Comparison of ENCODE assay signal across 7 mouse cellular contexts in genomic region chr16:31081125-31081664, GRCm38 (mm10). TPM values are rescaled to one million over a fixed set of nuclear protein-coding genes. Genes with fewer than 3 reads are reported as not detected.
DNase-seq lines count a peak whose midpoint lies in the region; ATAC-seq lines count a peak whose summit lies in the region.

Xxylt1 (minus strand) TSS chr16:31081432.

- H3K9ac ChIP-seq in embryonic facial prominence, embryonic 12.5 days = peak within 1 kb of the TSS; percentile 79
- peak within 1 kb of the TSS; percentile 76 for H3K9ac ChIP-seq in limb, embryonic 11.5 days (ENCODE audit: low read length)
- peak within 1 kb of the TSS; percentile 70 for H3K9ac ChIP-seq in midbrain, embryonic 14.5 days (replicated peaks; ENCODE audit: low read length)

- no peaks in the 10 kb centered on the region for H3K36me3 ChIP-seq in embryonic facial prominence, embryonic 12.5 days
- no peaks in the 10 kb centered on the region for H3K36me3 ChIP-seq in limb, embryonic 11.5 days (ENCODE audit: control insufficient read depth, insufficient read depth, low read length)
- no peaks in the 10 kb centered on the region for H3K36me3 ChIP-seq in midbrain, embryonic 14.5 days (ENCODE audit: control insufficient read depth, insufficient read depth, low read length)

- H3K27me3 ChIP-seq in embryonic facial prominence, embryonic 12.5 days = no peaks in the 10 kb centered on the region
- H3K27me3 ChIP-seq in limb, embryonic 11.5 days (ENCODE audit: control insufficient read depth, insufficient read depth, low read length) = no peaks in the 10 kb centered on the region; the same call in 1 of the 2 replicates
- no peaks in the 10 kb centered on the region for H3K27me3 ChIP-seq in midbrain, embryonic 14.5 days (ENCODE audit: control insufficient read depth, insufficient read depth, low read length)

- 0% methylated on average over 54 of the region's 54 CpGs for WGBS in embryonic facial prominence, embryonic 12.5 days
- 1% methylated on average over 54 of the region's 54 CpGs for WGBS in limb, embryonic 11.5 days
- WGBS in midbrain, embryonic 14.5 days = under 1% methylated on average over 53 of the region's 54 CpGs

- peak within 1 kb of the TSS; percentile 92 for H3K27ac ChIP-seq in embryonic facial prominence, embryonic 12.5 days
- H3K27ac ChIP-seq in limb, embryonic 11.5 days (replicated peaks; ENCODE audit: low read depth, low read length) = peak within 1 kb of the TSS; percentile 77; the same call in 1 of the 2 replicates
- H3K27ac ChIP-seq in midbrain, embryonic 14.5 days (replicated peaks; ENCODE audit: low read depth, low read length) = peak within 1 kb of the TSS; percentile 88

- peak; percentile 95 for DNase-seq in adrenal gland, postnatal 25 days
- DNase-seq in heart, adult 11 months = peak; percentile 100
- DNase-seq in kidney, adult 18-20 months = peak; percentile 95
- peak; percentile 94 for DNase-seq in limb, embryonic 11.5 days (ENCODE audit: low spot score)
- DNase-seq in midbrain, embryonic 14.5 days = peak; percentile 97
- peak; percentile 89 to 93 for DNase-seq in spleen, adult 18-20 months

- peaks cover 10% of the 10 kb centered on the region for H3K4me1 ChIP-seq in embryonic facial prominence, embryonic 12.5 days
- peaks cover 9% of the 10 kb centered on the region; the same call in 1 of the 2 replicates for H3K4me1 ChIP-seq in limb, embryonic 11.5 days (ENCODE audit: control insufficient read depth, insufficient read depth, low read length)
- peaks cover 11% of the 10 kb centered on the region for H3K4me1 ChIP-seq in midbrain, embryonic 14.5 days (ENCODE audit: control insufficient read depth, insufficient read depth, low read length)

- H3K9me3 ChIP-seq in embryonic facial prominence, embryonic 12.5 days = no peaks in the 10 kb centered on the region
- H3K9me3 ChIP-seq in limb, embryonic 11.5 days (ENCODE audit: control insufficient read depth, low read length) = no peaks in the 10 kb centered on the region
- no peaks in the 10 kb centered on the region for H3K9me3 ChIP-seq in midbrain, embryonic 14.5 days (ENCODE audit: control insufficient read depth, low read length)

- peak within 1 kb of the TSS; percentile 80 for H3K4me3 ChIP-seq in embryonic facial prominence, embryonic 12.5 days
- peak within 1 kb of the TSS; percentile 70 for H3K4me3 ChIP-seq in limb, embryonic 11.5 days (ENCODE audit: low read depth, low read length)
- peak within 1 kb of the TSS; percentile 76 for H3K4me3 ChIP-seq in midbrain, embryonic 14.5 days (replicated peaks; ENCODE audit: low read depth, low read length)

- H3K4me2 ChIP-seq in embryonic facial prominence, embryonic 12.5 days (replicated peaks) = peak within 1 kb of the TSS; percentile 96
- H3K4me2 ChIP-seq in limb, embryonic 11.5 days (ENCODE audit: low read depth, severe bottlenecking) = peak within 1 kb of the TSS; percentile 100
- H3K4me2 ChIP-seq in midbrain, embryonic 14.5 days (ENCODE audit: low read length) = peak within 1 kb of the TSS; percentile 96

- ATAC-seq in embryonic facial prominence, embryonic 12.5 days (ENCODE audit: insufficient number of reproducible peaks, insufficient read depth, low FRiP score, low TSS enrichment) = peak; percentile 97
- peak; percentile 98 for ATAC-seq in limb, embryonic 11.5 days (ENCODE audit: insufficient number of reproducible peaks, low FRiP score, low TSS enrichment, low read depth)
- ATAC-seq in midbrain, embryonic 14.5 days (ENCODE audit: low FRiP score, low TSS enrichment) = peak; percentile 98

RNA-seq across cellular contexts. Expression of gene Xxylt1, which starts in this region (rescaled TPM):
- 11.9 and 14.9 TPM in 2 replicates for total RNA-seq in adrenal gland, postnatal 25 days (2021)
- polyA plus RNA-seq in embryonic facial prominence, embryonic 12.5 days (2016; fragmentation: Nextera tagmentation; extraction: Ambion mirVana) = 24.5 and 25.8 TPM in 2 replicates
- 16.2 and 19.4 TPM in 2 replicates for polyA plus RNA-seq in limb, embryonic 11.5 days (2014; fragmentation: Nextera tagmentation; extraction: Ambion mirVana)
- 13.3 and 14.4 TPM in 2 replicates for polyA plus RNA-seq in midbrain, embryonic 14.5 days (2014; fragmentation: Nextera tagmentation; extraction: Ambion mirVana)

Comparison
In these comparisons a context has a peak if more than half of its experiments do, and no peak if none do; other contexts are left out.
1. Peak in every context shown above with its lines: DNase-seq, ATAC-seq, H3K4me3 ChIP-seq and H3K27ac ChIP-seq.